Comparison of ENCODE assay signal across 22 mouse cellular contexts in genomic region chr1:170678861-170679260, GRCm38 (mm10). TPM values are rescaled to one million over a fixed set of nuclear protein-coding genes. Genes with fewer than 3 reads are reported as not detected.
A peak's percentile ranks its signal among the peaks of the same experiment; 100 is the strongest.
DNase-seq lines count a peak whose midpoint lies in the region; ATAC-seq lines count a peak whose summit lies in the region.
"Had no signal": no experiment of that assay in that cellular context is flagged by ENCODE, and none has a peak within 500 bp of the region (broad histone marks: within the 10 kb centered on the region; RNA-seq: fewer than 3 reads in every experiment).

No protein-coding gene starts in this region.

- no peak for ATAC-seq in cerebellum, adult (ENCODE audit: insufficient number of reproducible peaks, low FRiP score, low TSS enrichment)
- ATAC-seq in limb, embryonic 13.5 days (ENCODE audit: low FRiP score, low read depth), result no peak
- ATAC-seq in limb, embryonic 15.5 days (ENCODE audit: insufficient number of reproducible peaks, low FRiP score, low TSS enrichment, low read depth), result no peak
- ATAC-seq: hindbrain, postnatal 0 days; intestine, embryonic 16.5 days had no signal

- no peaks in the 10 kb centered on the region for H3K27me3 ChIP-seq in heart, embryonic 10.5 days (ENCODE audit: insufficient read depth, poor library complexity, severe bottlenecking)
- no peaks in the 10 kb centered on the region for H3K27me3 ChIP-seq in limb, embryonic 13.5 days
- no peaks in the 10 kb centered on the region for H3K27me3 ChIP-seq in limb, embryonic 10.5 days (ENCODE audit: low read depth, poor library complexity, severe bottlenecking)
- H3K27me3 ChIP-seq in limb, embryonic 15.5 days, result no peaks in the 10 kb centered on the region
- H3K27me3 ChIP-seq: heart, embryonic 15.5 days; liver, embryonic 15.5 days; lung, embryonic 15.5 days; stomach, embryonic 15.5 days had no signal

- peaks cover 75% of the 10 kb centered on the region for H3K36me3 ChIP-seq in heart, embryonic 10.5 days
- H3K36me3 ChIP-seq in limb, embryonic 13.5 days, result peaks cover 46% of the 10 kb centered on the region
- H3K36me3 ChIP-seq in limb, embryonic 10.5 days, result peaks cover 5% of the 10 kb centered on the region
- peaks cover 14% of the 10 kb centered on the region; the same call in 1 of the 2 replicates for H3K36me3 ChIP-seq in limb, embryonic 15.5 days
- H3K36me3 ChIP-seq: liver, embryonic 15.5 days had no signal

- 0 out of 2 replicates have a peak overlapping the region, but pooled peaks have one; percentile 43 for H3K9ac ChIP-seq in limb, embryonic 13.5 days
- H3K9ac ChIP-seq in limb, embryonic 15.5 days, result no peak overlapping the region
- H3K9ac ChIP-seq: heart, embryonic 15.5 days; liver, embryonic 15.5 days; lung, embryonic 15.5 days; stomach, embryonic 15.5 days had no signal

- peak; percentile 24 to 27 for DNase-seq in cerebellum, postnatal 25 days
- no peak for DNase-seq in heart, embryonic 10.5 days (ENCODE audit: low spot score)
- DNase-seq in heart, adult 9 months (ENCODE audit: low spot score in 2 of 2), result no peak
- no peak for DNase-seq in limb, embryonic 10.5 days (ENCODE audit: low spot score)
- no peak for DNase-seq in urinary bladder, postnatal 4 days (ENCODE audit: low spot score in 2 of 2)
- DNase-seq: adrenal gland, postnatal 10 days; cerebellum, adult 8-10 months; heart, postnatal 4 days; kidney, adult 9 months; kidney, postnatal 14 days; liver; thymus, postnatal 25 days had no signal

- H3K9me3 ChIP-seq in heart, embryonic 10.5 days, result no peaks in the 10 kb centered on the region; the same call in 1 of the 2 replicates
- no peaks in the 10 kb centered on the region for H3K9me3 ChIP-seq in limb, embryonic 13.5 days
- no peaks in the 10 kb centered on the region for H3K9me3 ChIP-seq in limb, embryonic 10.5 days (replicated peaks)
- H3K9me3 ChIP-seq in limb, embryonic 15.5 days, result no peaks in the 10 kb centered on the region
- H3K9me3 ChIP-seq: heart, embryonic 15.5 days; liver, embryonic 15.5 days; lung, embryonic 15.5 days; stomach, embryonic 15.5 days had no signal

- peaks cover 17% of the 10 kb centered on the region for H3K4me1 ChIP-seq in heart, embryonic 10.5 days
- H3K4me1 ChIP-seq in limb, embryonic 13.5 days, result peaks cover 10% of the 10 kb centered on the region; the same call in 1 of the 2 replicates
- H3K4me1 ChIP-seq in limb, embryonic 10.5 days, result peaks cover 5% of the 10 kb centered on the region; the same call in 1 of the 2 replicates
- peaks cover 5% of the 10 kb centered on the region for H3K4me1 ChIP-seq in limb, embryonic 15.5 days
- H3K4me1 ChIP-seq: liver, embryonic 15.5 days; lung, embryonic 15.5 days; stomach, embryonic 15.5 days had no signal

- no peak overlapping the region for H3K4me2 ChIP-seq in limb, embryonic 13.5 days (replicated peaks)
- no peak overlapping the region for H3K4me2 ChIP-seq in limb, embryonic 15.5 days
- H3K4me2 ChIP-seq: heart, embryonic 15.5 days; liver, embryonic 15.5 days; lung, embryonic 15.5 days; midbrain, embryonic 11.5 days; stomach, embryonic 15.5 days had no signal

- H3K27ac ChIP-seq in heart, embryonic 10.5 days, result 0 out of 2 replicates have a peak overlapping the region, but pooled peaks have one; percentile 16
- no peak overlapping the region for H3K27ac ChIP-seq in limb, embryonic 13.5 days
- no peak overlapping the region; the same call in 1 of the 2 replicates for H3K27ac ChIP-seq in limb, embryonic 10.5 days
- peak overlapping the region; percentile 33; the same call in 1 of the 2 replicates for H3K27ac ChIP-seq in limb, embryonic 15.5 days
- H3K27ac ChIP-seq: heart, embryonic 15.5 days; hindbrain, postnatal 0 days; liver, embryonic 15.5 days; lung, embryonic 15.5 days; stomach, embryonic 15.5 days had no signal

- 69% methylated on average over 4 of the region's 4 CpGs for WGBS in heart, embryonic 10.5 days
- 47% methylated on average over 4 of the region's 4 CpGs for WGBS in limb, embryonic 13.5 days
- WGBS in limb, embryonic 10.5 days, result 61% methylated on average over 4 of the region's 4 CpGs
- WGBS in limb, embryonic 15.5 days, result 49% methylated on average over 4 of the region's 4 CpGs

- H3K4me3 ChIP-seq in heart, embryonic 10.5 days, result no peak overlapping the region
- no peak overlapping the region for H3K4me3 ChIP-seq in limb, embryonic 13.5 days
- no peak overlapping the region for H3K4me3 ChIP-seq in limb, embryonic 10.5 days
- H3K4me3 ChIP-seq in limb, embryonic 15.5 days, result no peak overlapping the region
- H3K4me3 ChIP-seq: heart, embryonic 15.5 days; liver, embryonic 15.5 days; lung, embryonic 15.5 days; stomach, embryonic 15.5 days had no signal

RNA-seq across cellular contexts. Expression of gene Olfml2b, which starts 34.5 kb away (rescaled TPM):
- polyA plus RNA-seq in heart, embryonic 10.5 days (2016; fragmentation: Nextera tagmentation; extraction: Ambion mirVana), result 31.4 and 51.0 TPM in 2 replicates
- 43.3 and 49.2 TPM in 2 replicates for polyA plus RNA-seq in limb, embryonic 13.5 days (2015; fragmentation: Nextera tagmentation; extraction: Ambion mirVana)
- 5.3 and 8.1 TPM in 2 replicates for polyA plus RNA-seq in limb, embryonic 10.5 days (2016; fragmentation: Nextera tagmentation; extraction: Ambion mirVana)
- polyA plus RNA-seq in limb, embryonic 15.5 days (2015; fragmentation: Nextera tagmentation; extraction: Ambion mirVana), result 52.5 and 69.4 TPM in 2 replicates

Comparison
In these comparisons a context has a peak if more than half of its experiments do, and no peak if none do; other contexts are left out.
1. H3K27ac ChIP-seq: peak in heart, embryonic 10.5 days (single experiment) and limb, embryonic 15.5 days (single experiment); none in limb, embryonic 13.5 days (single experiment) and limb, embryonic 10.5 days (single experiment).
2. DNase-seq: peak in cerebellum, postnatal 25 days (2 of 2); none in heart, embryonic 10.5 days (single experiment), heart, adult 9 months (0 of 2), limb, embryonic 10.5 days (single experiment) and urinary bladder, postnatal 4 days (0 of 2).